Mouse (Mus musculus) retina, postnatal 1 day (tissue): ENCODE results near the gene Ces1d.
"Not testable (repeated sequence)": the region's sequence is repeated elsewhere in the genome, so short reads cannot be mapped to it uniquely, and the experiment has no call there.

Experiments used
- DNase-seq: peaks from one replicate; pipeline ENCODE4 v3.0.0-alpha.2; 2012

The Ces1d gene

DNA sequence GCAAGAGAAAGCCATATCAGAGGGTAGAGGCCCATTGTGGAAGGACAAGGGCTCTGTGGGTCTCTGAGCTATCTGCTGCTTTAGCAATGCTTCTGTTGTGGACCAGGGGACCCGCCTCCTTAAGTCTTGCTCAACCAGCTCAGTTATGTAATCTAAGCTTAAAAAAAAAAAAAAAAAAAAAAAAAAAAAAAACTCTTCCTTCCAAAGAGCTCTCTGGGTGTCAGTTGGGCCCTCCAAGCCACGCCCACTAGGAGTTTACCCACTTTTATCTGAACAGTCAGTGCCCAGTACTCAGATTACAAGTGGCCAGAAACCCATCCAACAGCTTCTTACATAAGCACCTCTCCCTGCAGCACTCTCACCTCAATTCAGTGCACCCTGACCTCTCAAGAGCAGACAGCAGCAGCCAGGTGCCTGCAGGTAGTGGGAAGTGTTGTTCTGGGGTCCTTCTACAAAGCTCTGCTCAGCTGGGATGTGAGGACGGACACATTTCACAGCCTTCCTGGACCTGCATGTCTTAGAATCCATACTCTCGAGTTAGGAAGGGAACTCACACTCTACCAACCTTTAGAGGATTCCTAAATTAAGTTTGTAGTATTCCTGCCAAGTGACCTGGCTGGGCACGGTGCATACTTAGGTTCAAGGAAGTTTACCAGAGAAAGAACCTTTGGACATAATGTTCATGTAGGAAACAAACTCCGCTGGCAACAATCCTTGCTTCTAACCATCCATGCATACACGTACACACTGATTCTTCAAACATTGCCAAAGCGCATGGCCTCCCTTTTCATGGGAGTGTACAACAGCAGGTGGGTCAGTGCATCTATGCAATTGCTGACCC lies at the start of gene Ces1d:
TSS of gene Ces1d (minus strand) at position 154 of the 841 bp plus-strand sequence.
- no peak for DNase-seq

DNA sequence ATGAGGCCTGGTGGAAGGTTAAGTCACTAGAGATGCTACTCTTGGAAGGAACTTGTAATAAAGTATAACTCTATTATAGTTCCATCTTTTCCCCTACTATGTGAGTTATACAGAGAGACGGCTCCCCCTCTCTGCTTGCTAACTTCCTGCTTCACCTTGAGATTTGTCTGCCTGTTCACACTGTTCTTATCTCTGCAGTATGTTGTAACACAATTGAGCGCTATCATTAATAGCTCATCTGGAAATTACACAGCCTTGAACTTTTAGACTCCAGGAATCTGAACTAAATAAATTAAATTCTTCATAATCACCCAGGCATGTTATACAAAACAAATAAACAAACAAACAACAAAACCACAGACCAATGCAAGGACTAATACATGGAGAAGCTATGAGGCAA lies 48.4 kb upstream of the Ces1d start:
- no peak for DNase-seq

DNA sequence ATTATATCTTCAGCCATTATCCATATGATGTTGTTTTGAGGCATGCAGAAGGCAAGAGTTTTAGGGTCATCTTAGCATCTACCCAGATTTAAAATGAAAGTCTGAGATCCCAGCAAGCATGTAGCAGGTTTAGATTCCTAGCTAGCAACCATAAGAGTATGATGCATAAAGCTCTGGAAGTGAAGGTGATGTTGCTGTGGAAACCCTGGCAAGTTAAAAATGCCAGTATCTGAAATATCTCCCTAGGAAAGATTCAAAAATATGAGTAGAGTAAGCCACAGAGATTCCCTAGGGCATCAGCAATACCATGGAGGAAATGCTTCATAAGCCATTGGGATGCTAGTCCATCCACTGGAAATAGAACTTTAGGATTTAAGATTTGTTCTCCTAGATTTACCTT lies 42.2 kb upstream of the Ces1d start:
- no peak for DNase-seq

DNA sequence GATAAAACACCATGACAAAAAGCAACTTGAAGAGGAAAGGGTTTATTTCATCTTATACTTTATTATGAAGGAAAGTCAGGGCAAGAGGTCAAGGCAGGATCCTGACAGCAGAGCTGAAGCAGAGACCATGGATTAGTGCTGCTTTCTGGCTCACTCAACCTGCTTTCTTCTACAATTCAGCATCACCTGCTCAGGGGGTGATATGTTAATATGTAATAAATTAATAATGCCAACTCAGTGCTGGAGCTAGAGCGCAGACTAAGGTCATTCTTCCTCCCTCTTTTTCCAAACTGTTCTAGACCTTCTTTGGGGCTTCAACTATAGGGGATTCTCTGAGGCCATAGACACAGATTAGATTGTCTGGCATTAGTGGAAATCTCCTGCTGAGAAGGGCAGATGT lies 38.0 kb upstream of the Ces1d start:
- DNase-seq, result peak; percentile 4

DNA sequence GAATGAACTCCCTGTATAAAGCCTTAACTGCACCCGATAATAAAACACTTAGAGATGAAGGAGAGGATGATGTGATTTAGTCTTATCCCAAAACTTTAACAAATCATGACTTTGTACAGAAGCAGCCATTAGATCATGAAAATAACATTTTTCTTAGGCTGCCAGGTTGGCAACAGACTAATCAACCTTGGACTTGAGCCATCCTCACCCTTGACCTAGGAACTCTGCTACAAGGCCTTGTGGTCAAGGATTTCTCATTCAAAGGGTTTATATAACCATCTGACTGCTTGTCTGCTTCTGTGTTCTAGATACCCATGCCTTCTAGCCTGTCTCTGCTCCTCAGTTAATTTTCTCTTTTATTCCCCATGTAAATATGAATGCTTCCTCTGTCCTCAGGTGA lies 37.1 kb upstream of the Ces1d start:
- DNase-seq, result no peak

DNA sequence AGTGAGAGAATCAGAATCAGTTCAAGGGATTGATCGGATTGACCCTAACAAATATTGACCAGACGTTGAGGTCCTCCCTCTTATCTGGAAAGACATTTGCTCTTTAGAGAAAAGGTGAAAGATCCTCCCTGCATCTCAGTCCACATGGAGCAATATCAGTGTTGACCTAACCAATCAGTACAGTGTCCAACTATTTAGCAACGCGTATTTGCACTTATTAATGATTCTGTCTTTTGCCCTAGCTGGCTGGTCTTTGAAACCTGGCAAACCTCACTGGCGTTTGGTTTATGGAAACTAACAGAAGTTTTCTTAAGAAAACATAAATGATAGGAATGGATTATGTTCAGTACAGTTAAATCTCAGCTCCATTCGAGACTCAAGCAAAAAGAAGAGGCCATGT lies 36.4 kb upstream of the Ces1d start:
- no peak for DNase-seq

DNA sequence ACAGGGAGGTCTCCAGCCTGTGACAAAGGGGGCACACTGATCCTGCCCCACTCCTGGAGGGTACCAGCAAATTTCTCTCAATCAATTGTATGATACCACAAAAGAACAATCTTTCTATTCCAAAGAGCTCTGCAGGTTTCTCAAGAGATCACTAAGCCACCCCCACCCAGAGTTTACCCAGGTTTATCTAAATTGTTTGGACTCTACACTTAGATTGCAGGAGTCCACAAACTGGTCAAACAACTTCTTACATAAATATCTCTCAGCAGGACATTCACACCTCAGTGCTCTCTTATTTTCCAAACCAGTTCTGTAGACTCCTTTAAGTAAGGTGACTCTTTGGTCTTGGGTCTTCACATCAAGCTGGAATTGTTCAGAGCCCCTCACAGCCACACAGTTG lies 31.8 kb upstream of the Ces1d start, which contains the start of gene Ces1e:
TSS of gene Ces1e (minus strand) at position 174 of the 400 bp plus-strand sequence.
- DNase-seq, result no peak

DNA sequence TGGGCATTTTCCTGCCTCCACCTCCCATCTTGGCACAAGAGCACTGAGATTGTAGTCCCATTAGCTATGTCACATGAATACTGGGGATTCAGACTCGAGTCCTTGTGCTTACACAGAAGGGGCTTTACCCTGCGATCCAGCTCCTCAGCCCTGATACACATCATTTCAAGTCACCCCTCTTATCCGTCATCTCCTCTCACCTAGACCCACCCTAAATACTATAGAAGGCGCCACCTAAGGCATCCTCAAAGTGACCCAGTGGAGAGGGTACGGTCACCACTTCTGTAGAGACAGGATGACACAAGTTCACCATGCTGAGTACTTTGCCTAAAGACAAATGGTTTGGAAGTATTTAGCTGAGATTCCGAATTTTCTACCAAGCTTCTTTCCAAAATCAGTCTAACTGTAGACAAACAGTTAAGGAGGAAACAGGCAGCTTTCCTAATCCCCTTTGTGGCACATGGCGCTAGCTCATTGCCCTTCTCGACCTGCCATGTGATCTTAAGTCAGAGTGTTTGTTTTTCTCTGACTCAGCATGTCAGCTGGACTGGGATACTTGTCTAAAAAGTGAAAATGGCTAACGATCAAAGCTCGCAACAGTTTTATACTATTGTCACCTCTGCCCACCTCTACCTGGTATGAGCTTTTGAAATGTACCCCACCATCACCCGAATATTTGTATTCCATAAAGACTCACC lies 31.2 kb upstream of the Ces1d start:
- DNase-seq, result no peak

DNA sequence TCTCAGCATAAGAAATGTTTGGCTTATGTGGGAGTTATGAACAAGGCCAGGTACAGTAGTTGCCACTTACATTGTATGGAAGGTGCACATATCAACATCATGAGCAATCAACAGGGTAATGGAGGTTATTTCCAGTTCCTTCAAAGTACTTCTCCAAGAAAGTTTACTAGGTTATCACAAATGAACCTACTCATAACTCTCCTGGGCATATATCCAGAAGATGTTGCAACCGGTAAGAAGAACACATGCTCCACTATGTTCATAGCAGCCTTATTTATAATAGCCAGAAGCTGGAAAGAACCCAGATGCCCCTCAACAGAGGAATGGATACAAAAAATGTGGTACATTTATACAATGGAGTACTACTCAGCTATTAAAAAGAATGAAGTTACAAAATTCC lies 28.8 kb upstream of the Ces1d start:
- DNase-seq, result not testable (repeated sequence)

DNA sequence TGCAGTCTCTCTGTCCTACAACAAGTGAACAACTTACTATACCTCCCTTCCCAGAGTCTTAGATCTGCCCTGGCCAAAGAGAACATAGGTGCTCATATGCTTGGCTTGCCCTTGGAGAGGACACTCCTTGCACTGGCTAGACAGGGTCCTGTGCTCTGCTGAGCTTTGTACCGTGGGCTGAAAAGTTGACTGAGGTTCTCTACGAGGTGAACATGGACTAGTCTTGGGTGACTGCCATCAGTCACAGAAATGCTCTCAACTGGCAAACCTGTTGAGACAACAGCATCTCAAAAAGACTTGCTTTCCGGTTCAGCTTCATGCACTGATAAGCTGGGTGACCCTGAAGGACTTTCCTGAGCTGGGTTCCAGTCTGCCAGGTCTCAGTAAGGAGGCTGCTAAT lies 24.3 kb upstream of the Ces1d start:
- DNase-seq, result no peak

DNA sequence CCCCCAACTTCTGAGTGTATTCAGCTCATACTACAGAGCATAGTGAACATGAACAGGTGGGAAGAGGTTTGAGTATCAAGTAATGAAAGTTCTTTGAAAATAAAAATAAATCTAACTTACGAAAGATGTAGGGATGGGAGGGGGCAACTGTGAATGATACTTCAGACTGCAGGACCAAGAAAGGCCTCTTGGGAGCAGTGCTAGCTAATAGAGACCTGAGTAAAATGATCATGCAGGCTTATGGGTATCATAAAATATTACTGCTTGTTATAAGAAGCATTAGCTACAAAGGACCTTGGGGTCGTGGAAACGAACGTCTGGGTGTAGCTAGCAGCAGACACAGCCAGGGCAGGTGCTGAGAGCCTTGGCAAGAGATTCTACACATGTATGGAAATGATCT lies 20.2 kb upstream of the Ces1d start:
- no peak for DNase-seq

DNA sequence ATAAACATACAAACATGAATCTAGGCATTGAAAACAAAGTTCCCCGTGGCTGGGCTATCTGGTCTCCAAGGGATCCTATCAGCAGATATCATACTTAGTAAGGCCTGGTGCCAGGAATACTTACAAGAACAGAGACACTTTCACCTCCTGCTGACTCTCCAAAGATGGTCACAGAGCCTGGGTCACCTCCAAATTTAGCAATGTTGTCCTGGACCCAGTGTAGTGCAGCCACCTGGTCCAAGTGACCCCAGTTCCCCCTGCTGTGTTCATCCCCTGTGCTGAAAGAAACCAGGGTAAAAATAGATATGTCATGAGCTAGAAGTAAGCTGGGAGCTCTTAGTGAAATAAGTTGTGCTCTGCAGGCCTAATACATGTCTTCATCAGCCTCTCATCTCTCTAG lies 19.7 kb upstream of the Ces1d start:
- DNase-seq, result no peak

DNA sequence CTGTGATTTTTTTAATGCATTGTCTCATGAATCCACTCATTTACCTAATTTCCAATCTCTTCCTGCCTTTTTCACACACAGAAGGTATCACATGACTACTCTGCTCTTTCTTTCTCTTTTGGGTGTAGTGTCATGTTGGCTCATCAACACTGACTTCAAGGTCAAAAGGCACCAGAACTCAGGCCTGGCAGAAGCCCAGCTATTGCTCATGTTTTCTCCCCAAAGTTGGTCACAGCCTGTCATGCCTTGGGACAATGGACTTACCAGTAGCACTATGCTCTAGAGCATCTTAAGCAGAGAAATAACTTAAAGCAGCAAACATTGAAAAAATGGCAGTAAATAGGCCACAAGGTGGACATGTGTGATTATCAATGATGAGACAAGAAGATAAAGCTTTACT lies 13.5 kb upstream of the Ces1d start:
- DNase-seq, result no peak

DNA sequence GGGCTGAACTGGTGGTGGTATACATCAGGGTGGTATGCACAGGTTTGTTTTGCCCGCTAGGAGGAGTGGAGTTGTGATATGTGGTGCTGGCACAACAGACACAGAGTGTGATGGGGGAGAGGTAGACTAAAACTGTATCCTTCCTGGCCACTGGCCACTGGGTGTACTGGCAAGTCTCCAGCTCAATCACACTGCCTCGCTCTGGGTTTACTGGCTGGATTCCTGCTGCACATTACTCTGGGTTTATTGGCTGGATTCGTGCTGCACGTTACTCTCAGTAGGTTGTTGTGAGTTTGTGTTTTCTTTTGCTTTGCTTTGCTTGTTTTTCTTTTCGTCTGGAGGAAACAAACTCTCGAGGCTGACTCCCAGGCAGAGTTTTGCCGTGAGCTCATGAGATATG lies 1.5 kb upstream of the Ces1d start:
- not testable (repeated sequence) for DNase-seq

DNA sequence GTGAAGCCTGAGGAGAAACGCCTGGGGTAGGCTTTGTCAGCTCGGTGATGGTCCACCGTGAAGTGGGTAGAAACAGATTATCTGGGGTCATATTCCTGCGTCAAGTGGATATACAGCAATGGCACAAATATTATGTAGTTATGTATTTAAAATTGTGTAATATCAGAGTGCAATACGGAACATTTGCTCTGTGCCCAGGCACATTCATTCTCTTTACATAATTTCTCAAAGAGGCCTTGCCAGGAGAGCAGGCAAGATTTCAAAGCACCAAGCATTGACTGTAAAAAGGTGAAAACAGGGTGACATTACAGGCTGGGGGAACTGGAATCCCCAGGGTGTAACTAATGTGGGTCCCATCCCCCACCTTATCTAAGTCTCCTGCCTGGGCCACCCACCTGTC lies 1.2 kb downstream of the Ces1d start:
- DNase-seq, result no peak

DNA sequence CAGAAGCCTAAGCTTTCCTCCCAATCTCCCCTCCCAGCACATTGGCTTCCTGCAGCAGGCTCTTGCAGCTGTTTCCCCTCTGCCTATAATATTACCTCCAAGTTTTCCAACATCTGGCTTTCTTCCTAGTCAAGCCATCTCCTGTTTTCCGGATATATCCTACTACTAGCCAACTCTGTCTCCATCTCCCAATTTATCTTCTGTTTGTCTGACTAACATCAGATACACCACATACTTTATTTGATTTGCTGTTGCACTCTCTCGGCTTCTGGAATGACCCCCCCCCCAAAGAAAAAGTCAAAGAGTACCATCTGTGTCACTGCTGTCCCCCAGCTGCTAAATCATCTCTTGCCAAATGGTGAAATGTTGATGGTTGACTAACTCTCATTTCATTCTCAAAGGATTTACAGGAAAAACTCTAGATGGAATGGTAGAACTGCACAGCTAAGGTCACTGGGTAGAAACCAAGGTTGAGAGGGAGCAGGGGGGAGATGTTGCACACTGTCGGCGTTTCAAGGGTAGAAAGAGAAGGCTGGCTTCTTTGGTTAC lies 17.0 kb downstream of the Ces1d start:
- DNase-seq, result no peak

DNA sequence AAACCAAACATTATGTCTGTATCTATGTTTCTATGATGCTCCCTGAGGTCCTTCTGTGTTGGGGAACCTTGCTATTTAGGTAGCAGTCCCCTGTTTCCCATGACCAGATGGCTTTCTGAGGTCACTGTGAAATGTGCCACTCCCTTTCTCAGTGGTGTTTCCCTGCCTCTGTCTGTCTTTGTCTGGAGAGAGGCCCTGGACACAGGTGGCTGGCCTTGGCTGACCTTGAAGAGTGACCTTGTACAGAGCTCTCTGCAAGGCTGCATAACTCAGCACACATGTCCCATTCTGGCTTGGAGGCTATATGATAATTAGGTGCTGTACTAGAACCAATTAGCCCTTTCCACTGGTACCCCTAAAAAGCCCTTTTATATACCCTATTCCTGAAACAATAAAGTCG lies 21.0 kb downstream of the Ces1d start:
- DNase-seq, result no peak

DNA sequence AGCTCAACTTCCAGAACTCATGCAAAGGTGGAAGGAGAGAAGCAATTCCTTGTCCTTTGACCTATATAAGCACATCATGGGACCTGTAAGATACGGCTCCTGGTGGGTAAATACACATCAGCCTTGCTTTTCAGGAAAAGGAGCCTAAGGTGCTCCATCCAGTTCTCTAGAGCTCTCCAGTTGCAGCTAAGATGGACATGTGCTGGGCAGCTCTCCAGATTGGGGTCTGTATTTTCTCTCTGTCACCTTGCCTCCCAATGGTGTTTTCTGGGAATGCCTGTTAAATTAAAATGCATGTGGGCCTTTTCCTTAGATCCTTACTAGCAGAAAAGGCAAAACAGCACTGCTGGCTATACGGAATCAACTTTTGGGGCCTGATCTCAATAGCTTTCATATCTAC lies 23.1 kb downstream of the Ces1d start:
- DNase-seq, result no peak

DNA sequence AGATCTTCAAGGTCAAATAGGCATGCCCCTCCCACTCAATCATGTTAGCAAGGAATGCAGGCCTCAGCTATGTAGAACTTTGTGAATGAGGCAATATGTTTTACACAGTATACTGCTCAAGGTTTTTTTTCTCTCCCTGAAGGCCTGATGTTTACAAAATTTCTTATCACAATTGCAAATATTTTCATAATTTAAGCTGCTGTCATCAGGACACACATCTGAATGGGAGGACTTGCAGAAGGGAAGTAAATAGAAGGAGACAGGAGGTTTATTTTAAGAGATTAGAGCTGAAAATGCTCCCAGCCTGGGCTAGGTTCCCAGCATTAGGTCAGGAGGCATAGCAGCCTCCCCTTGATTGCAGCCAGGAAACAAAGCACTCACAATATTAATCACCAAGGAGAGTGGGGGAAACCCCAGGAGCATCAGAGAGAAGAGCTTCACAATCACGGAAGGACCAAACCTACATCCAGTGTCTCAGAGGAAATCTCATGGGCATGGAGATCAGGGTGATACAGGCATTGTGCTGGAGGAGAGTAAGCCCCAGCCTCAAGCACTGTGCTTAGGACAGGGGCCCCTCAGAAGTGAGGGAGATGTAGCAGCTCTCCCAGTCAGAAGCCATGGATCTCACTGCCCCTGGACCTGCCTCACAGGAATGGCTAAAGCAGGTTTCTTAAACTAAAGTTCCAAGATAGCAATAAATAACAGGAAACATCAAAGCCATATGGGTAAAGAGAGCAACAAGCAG lies 25.6 kb downstream of the Ces1d start:
- no peak for DNase-seq

DNA sequence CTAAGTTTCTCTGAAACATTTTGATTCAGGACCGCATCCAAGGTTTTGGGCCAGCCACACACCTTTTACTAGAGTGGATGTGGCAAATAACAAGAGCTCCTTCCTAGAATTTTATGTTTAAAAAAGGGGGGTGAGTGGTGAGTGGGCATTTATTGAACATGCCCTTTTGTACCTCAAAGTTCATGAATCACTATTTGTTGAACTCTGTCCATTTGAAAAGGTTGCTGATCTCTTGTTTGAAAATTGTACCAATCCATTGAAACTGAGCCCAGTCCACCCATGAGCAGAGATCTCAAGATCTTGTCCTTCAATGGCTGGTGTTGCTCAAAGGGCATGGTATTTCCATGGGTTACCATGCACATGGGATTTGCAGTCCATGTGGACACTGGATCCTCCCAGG lies 34.3 kb downstream of the Ces1d start:
- no peak for DNase-seq

DNA sequence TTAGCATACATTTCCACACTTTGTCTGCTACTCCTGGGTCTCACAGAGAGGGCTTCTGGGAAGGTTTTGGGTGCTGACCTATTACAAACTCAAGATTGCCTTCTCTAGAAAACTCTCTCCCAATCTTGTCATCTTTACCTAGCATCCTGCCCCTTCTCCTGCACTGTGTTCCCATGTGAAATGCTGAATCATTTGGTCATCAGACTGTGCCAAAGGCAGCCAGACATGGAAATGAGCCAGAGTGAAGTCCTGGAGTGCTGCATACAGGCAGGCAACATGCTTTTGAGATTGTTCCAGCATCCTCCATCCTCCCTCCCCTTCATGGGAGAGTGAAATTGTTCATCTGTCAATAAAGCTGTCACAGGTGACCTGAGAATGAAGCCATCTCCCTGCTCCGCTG lies 46.2 kb downstream of the Ces1d start:
- no peak for DNase-seq

DNA sequence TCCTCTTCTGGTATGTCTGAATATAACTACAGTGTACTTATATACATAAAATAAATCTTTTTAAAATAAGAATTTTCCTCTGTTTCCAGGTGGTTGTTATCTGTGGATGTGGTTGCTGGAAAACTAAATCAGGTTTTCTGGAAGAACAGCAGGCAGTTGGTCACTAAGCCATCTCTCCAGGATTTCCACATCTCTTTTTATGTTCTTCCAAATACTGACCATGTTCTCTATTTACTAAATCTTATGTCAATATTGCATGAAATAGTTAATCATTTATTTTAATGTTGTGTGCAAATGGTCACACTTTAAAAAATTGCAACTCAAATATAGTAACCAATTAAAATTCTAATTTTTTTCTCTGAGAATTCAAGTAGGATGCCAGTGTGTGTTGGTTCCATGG lies 50.3 kb downstream of the Ces1d start:
- no peak for DNase-seq

DNA sequence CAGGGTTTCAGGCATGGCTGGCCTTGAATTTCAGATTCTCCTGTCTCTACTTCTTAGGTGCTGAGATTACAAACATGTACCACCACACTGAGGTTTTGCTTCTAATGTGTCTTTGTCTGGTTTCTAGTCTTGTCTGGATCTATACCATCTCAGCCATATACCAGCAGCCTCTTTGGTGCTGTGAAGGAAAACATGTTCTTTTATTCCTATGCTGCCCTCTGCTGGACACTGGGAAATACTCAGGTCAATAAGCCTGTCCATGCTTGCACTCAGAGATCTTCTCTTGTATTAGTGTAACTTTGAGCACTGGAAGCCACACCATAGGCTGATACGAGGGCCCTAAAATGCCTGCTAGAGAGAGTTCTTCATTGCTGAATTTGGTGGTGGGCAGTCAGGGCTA lies 56.9 kb downstream of the Ces1d start:
- peak; percentile 65 for DNase-seq

DNA sequence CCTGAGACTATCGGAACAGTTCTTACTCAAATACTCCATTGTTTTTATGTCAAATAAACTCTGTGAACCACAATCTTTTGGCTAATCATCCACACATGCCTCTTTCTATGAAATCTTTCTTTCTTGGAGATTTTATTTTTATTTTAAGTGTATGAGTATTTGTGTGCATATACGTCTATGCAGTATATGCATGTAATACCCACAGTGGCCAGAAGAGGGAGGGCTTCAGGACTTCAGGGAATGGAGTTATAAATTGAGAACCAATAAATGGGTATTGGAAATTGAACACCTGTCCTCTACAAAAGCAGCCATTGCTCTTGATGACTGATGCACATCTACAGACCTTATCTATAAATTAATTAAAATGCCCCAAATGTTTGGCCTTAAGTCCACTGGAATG lies 65.4 kb downstream of the Ces1d start:
- DNase-seq, result peak; percentile 12
